Mouse (Mus musculus) liver, adult 2 months (tissue): ENCODE measurements around the gene Akap12. TPM values are rescaled to one million over a fixed set of nuclear protein-coding genes. Genes with fewer than 3 reads are reported as not detected.

Experiments
- DNase-seq: peaks from one replicate; pipeline ENCODE4 v3.0.0-alpha.2; 2011; ENCODE audit warnings: low read depth, low spot score; ENCODE audit errors: extremely low read depth
- H3K27ac ChIP-seq: fragments of 200-500 bp; replicated peaks from 2 replicates; pipeline ENCODE4 v1.5.1; 2012; ENCODE audit warnings: low read depth, mild to moderate bottlenecking, control low read depth, inconsistent platforms, low read length; ENCODE audit not compliant: insufficient read depth
- H3K27me3 ChIP-seq: fragments of 200-500 bp; 2 replicates; pipeline ENCODE4 v1.6.1; 2012; ENCODE audit warnings: mild to moderate bottlenecking, moderate library complexity, low read length, inconsistent platforms; ENCODE audit not compliant: control insufficient read depth, insufficient read depth
- H3K36me3 ChIP-seq: fragments of 200-500 bp; 2 replicates; pipeline ENCODE4 v1.6.1; 2012; ENCODE audit warnings: low read length, inconsistent platforms; ENCODE audit not compliant: control insufficient read depth, insufficient read depth
- H3K4me1 ChIP-seq: fragments of 200-500 bp; 2 replicates; pipeline ENCODE4 v1.6.1; 2011; ENCODE audit warnings: low read length; ENCODE audit not compliant: control insufficient read depth, insufficient read depth
- H3K4me3 ChIP-seq: fragments of 200-500 bp; 2 replicates; pipeline ENCODE4 v1.5.1; 2011; ENCODE audit warnings: low read depth, mild to moderate bottlenecking, control low read depth, low read length, moderate library complexity; ENCODE audit not compliant: insufficient read depth
- H3K79me2 ChIP-seq: fragments of 200-500 bp; 2 replicates; pipeline ENCODE4 v1.6.1; 2012; ENCODE audit warnings: inconsistent platforms, mild to moderate bottlenecking, low read length, moderate library complexity; ENCODE audit not compliant: control insufficient read depth, insufficient read depth
- H3K9ac ChIP-seq: fragments of 200-500 bp; 2 replicates; pipeline ENCODE4 v1.6.1; 2012; ENCODE audit warnings: low read depth, mild to moderate bottlenecking, control low read depth, inconsistent platforms, low read length
- CTCF ChIP-seq: fragments of 200-500 bp; IDR thresholded peaks from 2 replicates; pipeline ENCODE4 v1.5.1; 2011; ENCODE audit warnings: low read depth, low read length, control low read depth
- POLR2A ChIP-seq: fragments of 200-500 bp; IDR thresholded peaks from 2 replicates; pipeline ENCODE4 v1.6.1; 2011; ENCODE audit warnings: low read length, control low read depth; ENCODE audit not compliant: insufficient read depth; ENCODE audit errors: extremely low read depth
- WGBS: fragments of 180-500 bp; shearing (Covaris S2); methylation state at CpG from one replicate; pipeline ENCODE4 v1.1.7; 2018; 5-methylcytosine and 5-hydroxymethylcytosine counted together
- polyA plus RNA-seq: library from polyadenylated mRNA; depleted of rRNA; stranded (reverse); fragments of >200 nt; gene quantifications from 2 replicates; pipeline ENCODE4 v1.2.3, GENCODE M21; 2012
- total RNA-seq: library from RNA; depleted of rRNA; stranded (reverse); fragments of >200 nt; gene quantifications from 2 replicates; pipeline ENCODE4 v1.2.3, GENCODE M21; 2014

Akap12 gene
- total and polyA plus RNA-seq, 2 experiments, result 0.57 to 1.7 TPM

DNA sequence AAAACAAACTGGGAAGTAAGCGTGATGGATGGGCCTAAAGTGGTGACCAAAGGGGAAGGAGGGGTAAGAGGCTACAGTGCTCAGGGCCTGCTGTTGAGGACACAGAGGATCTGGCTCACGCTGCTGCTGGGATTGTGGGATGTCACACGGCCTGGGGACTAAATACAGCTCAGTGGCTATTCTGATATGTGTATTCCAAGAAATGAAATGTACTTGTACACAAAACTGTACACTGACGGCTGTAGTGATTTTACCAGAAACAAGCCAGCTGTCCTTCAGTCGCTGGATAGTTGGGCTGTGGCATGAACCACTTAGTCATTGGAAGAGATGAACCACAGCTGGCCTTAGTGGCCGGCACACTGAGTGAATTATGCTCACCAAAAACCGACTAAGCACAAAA is 110.3 kb downstream of the Akap12 start:
- peaks cover 20% of the 10 kb centered on the region; the same call in 1 of the 2 replicates for H3K79me2 ChIP-seq
- no peak for DNase-seq
- H3K27ac ChIP-seq, result no peak overlapping the region
- no peak for TF ChIP-seq CTCF
- TF ChIP-seq POLR2A, result no peak
- H3K9ac ChIP-seq, result no peak overlapping the region
- no peak overlapping the region for H3K4me3 ChIP-seq
- no peaks in the 10 kb centered on the region for H3K4me1 ChIP-seq
- H3K36me3 ChIP-seq, result peaks cover 2% of the 10 kb centered on the region; the same call in 1 of the 2 replicates
- no peaks in the 10 kb centered on the region for H3K27me3 ChIP-seq
- WGBS, result 86% methylated on average over 7 of the region's 7 CpGs

DNA sequence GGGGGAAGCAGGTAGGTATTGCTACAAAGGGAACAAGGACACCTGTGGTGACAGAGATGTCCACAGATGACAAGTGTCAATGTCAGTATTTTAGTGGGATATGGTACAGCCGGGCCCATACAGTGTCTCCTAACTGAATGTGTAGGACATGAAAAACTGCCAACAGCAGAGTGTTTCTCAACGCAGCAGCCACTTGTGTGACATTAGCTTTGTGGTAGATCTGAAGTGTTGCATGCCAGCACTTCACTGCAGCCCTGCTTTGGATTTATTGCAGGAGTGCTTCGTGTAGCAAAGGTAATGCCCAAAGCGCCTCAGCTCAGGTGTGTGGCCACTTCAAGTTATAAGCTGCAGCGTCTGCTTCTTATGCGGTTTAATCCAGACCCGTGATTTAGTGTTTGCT is 110.8 kb downstream of the Akap12 start:
- Histone ChIP-seq H3K36me3 (peaks cover 2% of the 10 kb centered on the region; the same call in 1 of the 2 replicates), H3K27ac (no peak overlapping the region), H3K79me2 (peaks cover 20% of the 10 kb centered on the region; the same call in 1 of the 2 replicates), H3K9ac (no peak overlapping the region), H3K4me3 (no peak overlapping the region), H3K4me1 (no peaks in the 10 kb centered on the region), H3K27me3 (no peaks in the 10 kb centered on the region)
- no peak for TF ChIP-seq POLR2A
- no peak for TF ChIP-seq CTCF
- DNase-seq, result no peak
- 92% methylated on average over 7 of the region's 7 CpGs for WGBS

DNA sequence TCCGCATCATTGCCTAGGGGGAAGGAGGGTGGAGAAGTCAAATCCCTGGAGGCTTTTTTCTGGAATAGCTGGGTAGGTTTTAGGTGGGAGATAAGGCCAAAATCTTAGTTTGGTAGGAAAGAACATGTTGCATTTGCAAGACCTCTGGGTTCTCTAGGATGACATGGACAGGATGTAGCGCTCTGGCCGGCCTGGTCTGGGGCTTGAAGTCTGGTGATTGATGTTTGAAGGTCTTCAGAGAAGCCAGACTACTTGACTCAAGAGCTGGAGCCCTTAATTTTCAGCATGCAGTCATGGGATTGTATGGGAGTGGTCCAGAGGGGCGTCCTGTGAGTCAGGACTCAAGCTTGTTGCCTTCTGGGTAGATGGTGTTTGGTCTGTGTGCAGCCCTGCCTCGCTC is 114.6 kb downstream of the Akap12 start:
- peaks cover 35% of the 10 kb centered on the region; the same call in 1 of the 2 replicates for H3K79me2 ChIP-seq
- no peak for DNase-seq
- no peaks in the 10 kb centered on the region for H3K27me3 ChIP-seq
- no peak overlapping the region for H3K9ac ChIP-seq
- no peak overlapping the region for H3K27ac ChIP-seq
- peaks cover 1% of the 10 kb centered on the region for H3K4me1 ChIP-seq
- no peak overlapping the region for H3K4me3 ChIP-seq
- TF ChIP-seq POLR2A (no peak), CTCF (no peak)
- H3K36me3 ChIP-seq, result no peaks in the 10 kb centered on the region
- WGBS, result 96% methylated on average over 5 of the region's 5 CpGs

DNA sequence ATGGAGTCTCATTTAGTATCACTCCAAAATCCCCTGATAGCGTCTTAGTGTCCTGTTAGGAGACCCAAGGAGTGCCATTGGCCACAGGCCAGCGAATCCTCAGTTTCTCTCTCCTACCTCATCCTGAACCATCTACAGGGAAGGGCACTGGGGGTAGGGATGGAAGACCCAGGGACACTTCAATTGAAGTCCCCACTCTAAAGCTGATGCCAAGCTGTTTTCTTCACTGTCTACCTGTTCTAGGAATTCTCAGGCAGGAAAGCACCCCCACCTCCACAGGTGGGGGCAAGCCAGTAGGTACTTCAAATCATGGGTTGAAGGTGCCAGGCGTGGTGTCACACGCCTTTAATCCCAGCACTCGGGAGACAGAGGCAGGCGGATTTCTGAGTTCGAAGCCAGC is 118.1 kb downstream of the Akap12 start:
- Histone ChIP-seq H3K4me1 (peaks cover 7% of the 10 kb centered on the region), H3K79me2 (peaks cover 32% of the 10 kb centered on the region; the same call in 1 of the 2 replicates), H3K27ac (no peak overlapping the region), H3K4me3 (no peak overlapping the region), H3K27me3 (no peaks in the 10 kb centered on the region), H3K36me3 (no peaks in the 10 kb centered on the region), H3K9ac (no peak overlapping the region)
- TF ChIP-seq CTCF (no peak), POLR2A (no peak)
- no peak for DNase-seq
- 95% methylated on average over 7 of the region's 7 CpGs for WGBS

DNA sequence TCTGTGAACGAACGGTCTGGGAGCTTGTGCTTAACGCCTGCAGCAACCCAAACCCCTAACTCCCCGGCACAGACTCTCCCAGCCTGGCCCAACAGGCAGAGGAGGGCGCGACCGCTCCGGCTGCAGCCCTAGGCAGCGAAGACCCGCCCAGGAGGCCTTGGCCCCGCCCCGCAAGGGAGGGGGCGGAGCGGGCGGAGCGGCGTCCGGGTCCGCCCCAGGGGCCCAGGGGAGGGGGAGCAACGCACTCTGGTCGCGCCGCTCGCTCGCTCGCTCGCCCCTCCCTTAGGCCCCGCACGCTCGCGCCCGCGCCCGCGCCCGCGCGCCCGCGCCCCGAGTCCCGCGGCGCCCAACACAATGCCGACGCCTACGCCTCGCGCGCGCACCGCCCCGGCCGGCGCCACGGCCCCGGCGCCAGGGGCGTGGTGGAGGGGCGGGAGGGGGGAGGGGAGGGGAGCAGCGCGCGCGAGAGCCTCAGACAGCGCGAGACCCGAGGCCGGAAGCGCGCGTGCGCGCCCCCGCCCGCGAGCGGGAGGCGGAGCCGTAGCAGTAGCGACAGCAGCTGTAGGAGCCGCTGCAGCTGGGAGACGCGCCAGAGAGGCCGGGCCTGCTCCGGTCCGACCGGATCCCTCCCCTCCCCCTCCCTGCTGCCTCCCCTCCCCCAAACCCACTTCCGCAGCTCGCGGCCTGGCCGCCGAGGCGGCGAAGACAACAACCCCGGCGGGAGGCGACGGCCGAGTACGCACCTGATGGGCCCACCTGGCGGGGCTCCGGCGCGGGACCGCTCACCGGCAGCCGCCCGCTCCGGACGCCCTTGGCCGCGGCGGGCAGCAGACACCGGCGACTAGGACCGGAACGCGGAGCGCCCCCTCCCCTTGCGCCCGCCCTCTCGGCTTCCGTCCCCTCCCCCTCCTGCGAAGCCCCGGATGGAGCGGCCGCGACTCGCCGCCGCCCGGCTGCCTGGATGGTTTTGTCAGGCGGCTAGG is 120.7 kb downstream of the Akap12 start:
- peaks cover 29% of the 10 kb centered on the region for H3K4me1 ChIP-seq
- H3K9ac ChIP-seq, result peak overlapping the region; percentile 98
- WGBS, result under 1% methylated on average over 84 of the region's 133 CpGs
- no peaks in the 10 kb centered on the region for H3K27me3 ChIP-seq
- peak; percentile 85 for DNase-seq
- peak overlapping the region; percentile 98 for H3K27ac ChIP-seq
- H3K4me3 ChIP-seq, result peak overlapping the region; percentile 94
- peaks cover 33% of the 10 kb centered on the region; the same call in 1 of the 2 replicates for H3K79me2 ChIP-seq
- no peaks in the 10 kb centered on the region for H3K36me3 ChIP-seq
- TF ChIP-seq POLR2A (peak; percentile 66; the same call in 1 of the 2 replicates), CTCF (no peak)
